Mouse (Mus musculus) left cerebral cortex, postnatal 4 days (tissue): ENCODE data around the gene Nrip1. TPM values are rescaled to one million over a fixed set of nuclear protein-coding genes. Genes with fewer than 3 reads are reported as not detected.

ENCODE experiments used
- DNase-seq: peaks from one replicate; pipeline ENCODE4 v3.0.0-alpha.2; 2022
- intact Hi-C: fragments of 180-260 bp; cut with DNase I; formaldehyde crosslinking; loops from one replicate; pipeline ENCODE4 v1.15.1; 2025
- total RNA-seq, 2 experiments: library from RNA; stranded (reverse); gene quantifications; 2 replicates each; pipeline ENCODE4 v1.2.3; 2021

Nrip1 gene
- total RNA-seq, 2 experiments from 2014 or later = 94.0 to 98.7 TPM

DNA sequence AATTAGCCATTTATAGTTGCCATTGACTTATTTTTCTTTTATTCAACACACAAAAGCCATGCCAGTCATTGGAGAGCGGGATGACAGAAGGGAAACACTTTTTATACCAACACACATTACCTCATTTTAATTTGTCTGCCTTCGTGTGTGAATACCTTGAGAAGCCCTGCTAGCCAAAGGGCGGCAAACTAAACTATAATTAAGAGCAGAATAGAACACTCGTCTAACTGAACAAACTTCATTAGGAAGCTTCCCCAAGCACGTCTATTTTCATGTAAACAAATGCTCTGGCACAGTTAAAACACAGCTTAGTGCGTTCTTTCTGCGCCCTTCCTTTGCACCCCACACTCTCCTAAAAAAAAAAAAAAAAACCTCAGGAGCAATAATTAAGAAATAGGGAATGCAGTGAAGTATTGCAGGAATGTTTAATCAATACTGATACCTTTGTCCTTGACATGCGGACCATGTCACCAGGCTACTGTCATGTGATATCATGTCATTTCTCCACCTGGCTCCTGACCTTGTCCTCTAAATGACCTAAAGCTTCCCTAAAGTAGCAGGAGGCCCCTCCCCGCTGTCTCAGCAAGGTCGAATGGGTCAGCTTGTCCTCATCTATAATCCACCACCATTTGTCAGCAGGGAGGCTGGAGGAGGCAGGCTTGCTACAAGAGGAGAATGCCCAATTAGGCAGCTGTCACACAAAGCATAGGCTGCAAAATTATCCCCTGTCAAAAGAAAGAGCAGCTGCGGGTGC lies 54.1 kb downstream of the Nrip1 start:
- intact Hi-C loops = no loop called here
- DNase-seq = peak; percentile 43

DNA sequence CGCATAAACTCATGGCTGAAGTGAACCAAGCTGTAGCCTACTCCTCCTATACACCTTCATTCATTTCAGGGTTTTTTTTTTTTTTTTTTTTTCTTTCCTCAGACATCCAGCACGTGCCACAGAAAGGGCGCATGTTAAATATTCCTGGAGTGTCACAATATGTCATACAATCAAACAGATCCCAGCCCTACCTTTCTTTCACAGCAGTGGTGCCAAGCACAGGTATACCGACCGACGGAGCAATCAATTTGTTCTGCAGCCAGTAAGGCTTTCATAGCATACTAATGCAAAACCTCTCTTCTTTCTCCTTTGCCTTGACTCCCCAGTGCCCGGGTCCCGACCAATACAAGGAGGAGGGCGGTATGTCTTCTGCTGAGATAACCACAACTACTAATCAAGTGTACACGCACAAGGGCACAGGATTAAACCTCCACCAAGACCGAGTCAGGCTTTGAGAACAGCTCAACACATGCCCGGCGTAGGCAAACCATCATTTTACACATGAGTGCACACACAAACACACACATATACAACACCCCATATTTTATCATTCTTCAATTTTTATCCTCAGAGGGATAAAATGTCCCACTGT lies 55.2 kb downstream of the Nrip1 start:
- intact Hi-C loops = no loop called here
- DNase-seq = no peak

GRCm38 (mm10) chr16:76316940-76317822 lies 56.4 kb downstream of the Nrip1 start:
- DNase-seq = no peak
- intact Hi-C loops = no loop called here

- intact Hi-C loops = no loop called here
- DNase-seq = no peak
These were observed 58.0 kb downstream of the Nrip1 start for GRCm38 (mm10) chr16:76315642-76316041.

- intact Hi-C loops = no loop called here
- DNase-seq = no peak
These were observed 59.3 kb downstream of the Nrip1 start for GRCm38 (mm10) chr16:76314013-76314950.

DNA sequence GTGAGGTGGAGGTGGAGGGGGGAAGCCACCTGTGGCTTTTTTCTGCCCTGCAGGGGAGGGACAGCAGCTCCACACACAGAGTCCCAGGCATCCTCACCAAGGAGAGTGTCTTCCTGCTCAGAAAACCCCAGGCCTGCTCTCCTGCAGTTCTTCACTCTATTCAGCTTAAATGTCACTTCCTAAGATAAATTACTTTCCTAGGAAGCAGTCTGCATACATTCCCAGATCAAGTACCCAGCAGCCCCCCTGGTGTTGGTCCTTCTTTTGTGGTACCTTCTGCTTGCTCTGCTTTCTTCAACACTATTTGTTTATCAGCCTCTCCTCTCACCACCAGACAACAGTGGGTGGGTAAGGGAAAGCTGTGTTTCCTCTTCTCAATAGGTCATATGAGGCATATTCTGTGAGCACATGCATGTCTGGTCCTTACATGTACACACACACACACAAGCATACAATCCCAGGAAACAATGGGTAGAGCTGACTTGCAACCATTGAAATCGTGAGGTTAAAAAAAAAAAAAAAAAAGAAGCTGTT lies 60.7 kb downstream of the Nrip1 start:
- no peak for DNase-seq
- intact Hi-C loops = no loop called here

GRCm38 (mm10) chr16:76310791-76311190 lies 62.8 kb downstream of the Nrip1 start:
- DNase-seq = no peak
- intact Hi-C loops = no loop called here

- intact Hi-C loops = no loop called here
- no peak for DNase-seq
These were observed 63.3 kb downstream of the Nrip1 start for GRCm38 (mm10) chr16:76310286-76310685.

- intact Hi-C loops = no loop called here
- DNase-seq = no peak
These were observed 64.3 kb downstream of the Nrip1 start for GRCm38 (mm10) chr16:76309280-76309679.

GRCm38 (mm10) chr16:76307039-76307438 lies 66.6 kb downstream of the Nrip1 start:
- DNase-seq = peak; percentile 51
- intact Hi-C loops = no loop called here

GRCm38 (mm10) chr16:76306446-76306845 lies 67.2 kb downstream of the Nrip1 start:
- intact Hi-C loops = no loop called here
- DNase-seq = no peak

GRCm38 (mm10) chr16:76303436-76303835 lies 70.2 kb downstream of the Nrip1 start:
- no peak for DNase-seq
- intact Hi-C loops = no loop called here

DNA sequence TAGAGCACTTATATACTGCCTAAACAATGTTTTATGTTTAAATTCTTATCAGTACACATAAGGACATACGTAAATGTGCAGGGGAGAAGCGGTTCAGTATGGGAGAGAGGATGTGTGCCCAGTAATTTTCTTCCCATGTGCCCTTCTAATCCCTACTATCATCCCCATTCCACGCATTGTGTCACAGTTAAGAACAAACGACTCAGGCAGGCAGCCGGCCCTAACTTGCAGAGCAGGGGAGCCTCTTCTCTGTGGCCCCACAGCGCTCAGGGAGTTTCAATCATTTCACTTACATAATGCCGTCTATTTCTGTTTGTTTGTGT lies 71.9 kb downstream of the Nrip1 start:
- intact Hi-C loops = no loop called here
- DNase-seq = no peak

DNA sequence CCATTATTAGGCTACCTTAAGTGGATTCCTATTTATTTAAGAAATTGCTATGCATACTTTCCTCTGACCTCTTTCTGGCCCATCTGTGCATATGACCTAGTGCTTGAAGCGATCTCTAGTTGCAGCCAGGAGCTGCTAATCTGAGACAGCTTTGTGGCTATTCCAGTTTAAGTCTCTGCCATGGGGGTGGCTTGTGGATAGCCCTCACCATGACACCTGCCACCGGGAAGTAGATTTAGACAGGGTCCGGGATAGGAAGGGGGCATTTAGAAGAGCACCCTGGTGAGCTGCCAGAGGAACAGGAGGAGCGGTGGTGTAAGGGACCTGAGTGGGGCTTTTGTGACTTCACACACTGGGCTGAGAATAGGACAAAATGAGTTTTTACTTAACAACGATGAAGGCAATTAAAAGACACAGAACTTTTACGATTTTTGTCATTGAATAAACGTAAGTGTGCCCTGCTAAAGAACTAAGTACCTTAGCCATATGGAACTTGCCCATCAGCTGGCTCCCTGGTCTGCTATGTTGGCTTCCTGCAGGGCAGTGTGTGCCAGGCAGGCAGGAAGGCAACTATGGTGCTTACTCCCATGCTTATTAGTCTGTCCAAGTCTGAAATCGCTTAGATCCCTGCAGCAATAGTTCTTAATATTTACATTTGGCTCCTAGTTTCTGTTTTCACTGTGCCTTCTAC lies 72.4 kb downstream of the Nrip1 start:
- DNase-seq = no peak
- intact Hi-C loops = no loop called here

DNA sequence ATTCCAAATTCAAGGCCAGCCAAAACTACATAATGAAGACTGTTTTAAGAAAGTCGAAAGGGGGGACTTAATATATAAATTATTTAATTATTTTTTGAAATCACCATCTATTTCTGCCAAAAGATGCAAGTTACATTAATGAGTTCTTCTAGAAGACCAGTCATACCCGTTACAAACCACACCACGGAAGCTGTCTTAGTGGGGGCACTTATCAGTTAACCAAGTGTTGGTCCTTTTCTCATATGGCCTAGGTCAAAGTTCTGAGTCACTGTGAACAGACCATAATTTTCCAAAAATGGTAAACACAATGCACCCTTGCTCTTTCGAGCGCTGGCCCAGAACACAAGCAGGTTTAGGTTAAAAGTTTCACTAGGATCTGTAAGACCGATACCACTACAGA lies 73.2 kb downstream of the Nrip1 start:
- DNase-seq = no peak
- intact Hi-C loops = no loop called here

- no peak for DNase-seq
- intact Hi-C loops = no loop called here
These were observed 74.1 kb downstream of the Nrip1 start for GRCm38 (mm10) chr16:76299511-76299910.

DNA sequence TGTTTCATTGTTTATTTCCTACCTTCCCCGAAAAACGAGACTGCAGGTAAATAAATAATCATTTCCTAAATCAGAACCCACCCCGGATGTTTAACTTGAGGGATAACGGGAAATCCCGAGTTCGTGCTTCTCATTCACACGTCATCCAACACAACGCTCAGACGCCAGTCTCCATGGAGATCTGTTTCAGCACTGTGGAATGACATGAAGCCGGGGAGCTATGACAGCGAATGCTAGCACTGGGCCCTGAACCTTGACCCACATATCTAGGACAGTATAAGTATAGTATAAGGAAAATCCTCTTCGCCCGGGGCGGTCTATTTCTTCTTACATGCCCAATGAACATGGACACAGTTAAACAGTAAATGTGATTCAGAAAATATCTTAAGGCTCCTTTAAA lies 78.3 kb downstream of the Nrip1 start:
- DNase-seq = no peak
- intact Hi-C loops = no loop called here

DNA sequence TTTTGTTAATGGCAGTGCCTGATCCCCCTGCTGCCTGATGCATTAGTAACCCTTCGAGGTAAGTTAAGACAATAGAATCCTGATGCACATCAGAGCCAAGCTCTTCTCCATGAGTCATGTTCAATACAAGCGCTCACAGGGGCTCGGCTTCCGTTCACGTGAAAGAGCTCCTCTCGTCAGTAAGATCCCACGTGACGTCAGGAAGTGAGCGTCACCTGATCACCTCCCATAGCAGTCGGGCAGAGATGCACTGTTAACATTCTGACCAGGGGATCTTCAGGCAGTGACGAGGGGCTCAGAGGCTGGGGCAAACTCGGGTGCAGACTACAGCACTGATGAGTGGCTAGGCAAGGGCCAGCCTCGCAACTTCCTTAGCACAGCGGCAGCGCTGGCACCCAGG lies 79.1 kb downstream of the Nrip1 start:
- intact Hi-C loops = no loop called here
- DNase-seq = no peak

DNA sequence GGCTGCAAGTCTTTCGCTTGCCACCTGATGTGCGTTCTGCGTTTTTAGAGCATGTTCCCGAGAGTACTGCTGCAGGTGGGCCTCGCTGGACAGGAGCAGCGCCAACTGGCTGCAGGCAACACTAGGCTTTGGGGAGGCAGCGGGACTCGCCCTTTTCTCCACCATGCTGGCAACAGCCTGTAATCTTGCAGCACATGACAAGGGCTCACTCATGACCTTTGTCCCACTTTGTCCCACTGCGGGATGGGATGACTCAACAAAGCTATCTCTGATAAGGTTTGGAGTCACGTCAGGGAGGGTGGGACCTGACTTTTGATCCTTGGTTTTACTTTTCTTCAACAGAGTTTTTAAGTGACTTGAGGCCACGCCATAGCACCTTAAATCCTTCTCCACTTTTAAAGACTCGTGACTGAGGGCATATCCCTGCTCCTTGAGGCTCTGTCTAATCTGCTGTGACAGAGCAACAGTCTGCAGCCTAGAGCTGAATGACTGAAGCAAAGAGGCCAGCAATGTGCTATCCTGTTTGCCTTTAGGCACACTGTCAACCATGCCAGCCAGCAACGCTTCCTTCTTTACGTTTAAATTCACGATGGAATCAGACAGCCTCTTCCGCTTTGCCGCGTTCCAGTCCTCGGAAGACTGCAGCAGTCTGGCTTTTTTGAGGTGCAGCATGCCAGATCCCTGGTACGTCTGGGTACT lies 79.7 kb downstream of the Nrip1 start:
- intact Hi-C loops = no loop called here
- DNase-seq = no peak
